25 mouse cellular contexts compared by ENCODE assay signal in genomic region chr7:115144947-115145346, GRCm38 (mm10).
A peak's percentile ranks its signal among the peaks of the same experiment; 100 is the strongest.
DNase-seq lines count a peak whose midpoint lies in the region; ATAC-seq and TF ChIP-seq lines count a peak whose summit lies in the region.
"Had no signal": no experiment of that assay in that cellular context is flagged by ENCODE, and none has a peak within 500 bp of the region (broad histone marks: within the 10 kb centered on the region; RNA-seq: fewer than 3 reads in every experiment).

No protein-coding gene starts in this region.

- H3K4me1 ChIP-seq in embryonic facial prominence, embryonic 11.5 days (ENCODE audit: control insufficient read depth, insufficient read depth, low read length): no peaks in the 10 kb centered on the region
- peaks cover 23% of the 10 kb centered on the region for H3K4me1 ChIP-seq in embryonic facial prominence, embryonic 10.5 days
- H3K4me1 ChIP-seq in lung, embryonic 15.5 days: no peaks in the 10 kb centered on the region
- H3K4me1 ChIP-seq in lung, postnatal 0 days (ENCODE audit: insufficient read depth, low read depth, low read length): no peaks in the 10 kb centered on the region
- no peaks in the 10 kb centered on the region for H3K4me1 ChIP-seq in embryonic facial prominence, embryonic 14.5 days (ENCODE audit: control insufficient read depth, insufficient read depth, low read length)
- no peaks in the 10 kb centered on the region for H3K4me1 ChIP-seq in kidney, embryonic 16.5 days (ENCODE audit: insufficient read depth, low read length)
- H3K4me1 ChIP-seq: forebrain, embryonic 15.5 days; heart, embryonic 10.5 days; heart, embryonic 13.5 days had no signal

- H3K9me3 ChIP-seq in embryonic facial prominence, embryonic 11.5 days (replicated peaks; ENCODE audit: control insufficient read depth, low read length): no peaks in the 10 kb centered on the region
- H3K9me3 ChIP-seq in embryonic facial prominence, embryonic 10.5 days: no peaks in the 10 kb centered on the region
- H3K9me3 ChIP-seq in lung, embryonic 15.5 days: no peaks in the 10 kb centered on the region
- no peaks in the 10 kb centered on the region for H3K9me3 ChIP-seq in lung, postnatal 0 days (ENCODE audit: low read length)
- H3K9me3 ChIP-seq in embryonic facial prominence, embryonic 14.5 days (ENCODE audit: control insufficient read depth, low read length): no peaks in the 10 kb centered on the region
- H3K9me3 ChIP-seq in kidney, embryonic 16.5 days (ENCODE audit: low read length): no peaks in the 10 kb centered on the region
- H3K9me3 ChIP-seq: forebrain, embryonic 12.5 days; forebrain, embryonic 15.5 days; heart, embryonic 10.5 days; heart, embryonic 13.5 days had no signal

- no peaks in the 10 kb centered on the region for H3K36me3 ChIP-seq in embryonic facial prominence, embryonic 11.5 days (replicated peaks; ENCODE audit: control insufficient read depth, insufficient read depth, low read depth, low read length)
- H3K36me3 ChIP-seq in embryonic facial prominence, embryonic 10.5 days (replicated peaks): no peaks in the 10 kb centered on the region
- H3K36me3 ChIP-seq in lung, embryonic 15.5 days: no peaks in the 10 kb centered on the region
- no peaks in the 10 kb centered on the region for H3K36me3 ChIP-seq in lung, postnatal 0 days (ENCODE audit: insufficient read depth, low read length)
- no peaks in the 10 kb centered on the region for H3K36me3 ChIP-seq in embryonic facial prominence, embryonic 14.5 days (ENCODE audit: control insufficient read depth, insufficient read depth, low read length)
- H3K36me3 ChIP-seq in kidney, embryonic 16.5 days (ENCODE audit: insufficient read depth, low read length): no peaks in the 10 kb centered on the region
- H3K36me3 ChIP-seq: forebrain, embryonic 12.5 days; forebrain, embryonic 15.5 days; heart, embryonic 10.5 days; heart, embryonic 13.5 days had no signal

- DNase-seq in embryonic facial prominence, embryonic 11.5 days (ENCODE audit: low spot score): peak; percentile 63
- DNase-seq in embryonic facial prominence, embryonic 10.5 days (ENCODE audit: low spot score): no peak
- DNase-seq in lung, postnatal 0 days (ENCODE audit: low spot score): no peak
- peak; percentile 70 for DNase-seq in embryonic facial prominence, embryonic 14.5 days (ENCODE audit: low spot score)
- no peak for DNase-seq in urinary bladder, postnatal 36 days (ENCODE audit: low spot score in 2 of 2)
- DNase-seq: adrenal gland, adult 8-10 months; adrenal gland, postnatal 25 days; cerebellum, adult 11-12 months; cerebellum, adult 8-10 months; cerebellum, postnatal 10 days; gastrocnemius, postnatal 10 days; gastrocnemius, postnatal 36 days; heart, adult 2 months; heart, postnatal 14 days; heart, postnatal 4 days had no signal

- no peak for TF ChIP-seq EP300 in lung, postnatal 0 days (IDR thresholded peaks at IDR 0.05)

- TF ChIP-seq CTCF in lung, postnatal 0 days (IDR thresholded peaks at IDR 0.05): no peak

- ATAC-seq in embryonic facial prominence, embryonic 11.5 days (replicated peaks; ENCODE audit: insufficient number of reproducible peaks, low FRiP score, low TSS enrichment, low read depth): peak; percentile 42; the same call in 1 of the 2 replicates
- ATAC-seq in lung, embryonic 15.5 days (ENCODE audit: borderline replicate concordance, extremely low read depth, low FRiP score, low TSS enrichment): peak; percentile 42; the same call in 1 of the 2 replicates
- no peak for ATAC-seq in lung, postnatal 0 days
- ATAC-seq in embryonic facial prominence, embryonic 14.5 days (ENCODE audit: low read depth): peak; percentile 60
- ATAC-seq in kidney, embryonic 16.5 days (ENCODE audit: low FRiP score, low TSS enrichment): no peak; the same call in 1 of the 2 replicates
- ATAC-seq: activated CD4-positive, CD25-positive, alpha-beta regulatory T cell, adult 4 months; forebrain, embryonic 15.5 days; hindbrain, postnatal 0 days had no signal

- H3K4me2 ChIP-seq in embryonic facial prominence, embryonic 11.5 days (ENCODE audit: low read depth, low read length): no peak overlapping the region
- H3K4me2 ChIP-seq in lung, embryonic 15.5 days: no peak overlapping the region
- no peak overlapping the region for H3K4me2 ChIP-seq in lung, postnatal 0 days (replicated peaks; ENCODE audit: low read depth, low read length)
- no peak overlapping the region for H3K4me2 ChIP-seq in embryonic facial prominence, embryonic 14.5 days (ENCODE audit: low read depth, low read length)
- no peak overlapping the region for H3K4me2 ChIP-seq in kidney, embryonic 16.5 days (replicated peaks; ENCODE audit: low read depth, low read length)
- H3K4me2 ChIP-seq: forebrain, embryonic 12.5 days; forebrain, embryonic 15.5 days; heart, embryonic 13.5 days; hindbrain, embryonic 14.5 days had no signal

- no peak overlapping the region for H3K4me3 ChIP-seq in embryonic facial prominence, embryonic 11.5 days (ENCODE audit: low read depth, low read length)
- no peak overlapping the region for H3K4me3 ChIP-seq in embryonic facial prominence, embryonic 10.5 days
- no peak overlapping the region for H3K4me3 ChIP-seq in lung, embryonic 15.5 days
- no peak overlapping the region for H3K4me3 ChIP-seq in lung, postnatal 0 days (ENCODE audit: low read depth, low read length)
- no peak overlapping the region for H3K4me3 ChIP-seq in embryonic facial prominence, embryonic 14.5 days (ENCODE audit: low read depth, low read length)
- H3K4me3 ChIP-seq in kidney, embryonic 16.5 days (ENCODE audit: low read length): no peak overlapping the region
- H3K4me3 ChIP-seq: erythroblast, embryonic 14.5 days; forebrain, embryonic 12.5 days; forebrain, embryonic 15.5 days; heart, adult 2 months; heart, embryonic 10.5 days; heart, embryonic 13.5 days had no signal

- no peaks in the 10 kb centered on the region for H3K27me3 ChIP-seq in embryonic facial prominence, embryonic 11.5 days (ENCODE audit: control insufficient read depth, insufficient read depth, low read length)
- H3K27me3 ChIP-seq in embryonic facial prominence, embryonic 10.5 days (replicated peaks; ENCODE audit: low read depth, poor library complexity, severe bottlenecking): peaks cover 20% of the 10 kb centered on the region; the same call in 1 of the 2 replicates
- H3K27me3 ChIP-seq in lung, embryonic 15.5 days: no peaks in the 10 kb centered on the region
- H3K27me3 ChIP-seq in lung, postnatal 0 days (replicated peaks; ENCODE audit: insufficient read depth, low read length): no peaks in the 10 kb centered on the region
- no peaks in the 10 kb centered on the region for H3K27me3 ChIP-seq in embryonic facial prominence, embryonic 14.5 days (replicated peaks; ENCODE audit: control insufficient read depth, insufficient read depth, low read length)
- no peaks in the 10 kb centered on the region for H3K27me3 ChIP-seq in kidney, embryonic 16.5 days (ENCODE audit: insufficient read depth, low read length)
- H3K27me3 ChIP-seq: forebrain, embryonic 15.5 days; heart, embryonic 13.5 days had no signal

- H3K9ac ChIP-seq in embryonic facial prominence, embryonic 11.5 days (replicated peaks; ENCODE audit: low read length): no peak overlapping the region
- no peak overlapping the region for H3K9ac ChIP-seq in lung, embryonic 15.5 days
- no peak overlapping the region for H3K9ac ChIP-seq in lung, postnatal 0 days (replicated peaks; ENCODE audit: low read depth)
- H3K9ac ChIP-seq in embryonic facial prominence, embryonic 14.5 days (ENCODE audit: low read depth, low read length): no peak overlapping the region
- H3K9ac ChIP-seq in kidney, embryonic 16.5 days (replicated peaks; ENCODE audit: low read length): no peak overlapping the region
- H3K9ac ChIP-seq: forebrain, embryonic 12.5 days; forebrain, embryonic 15.5 days; heart, embryonic 13.5 days; hindbrain, embryonic 14.5 days had no signal

- 32% methylated on average over 2 of the region's 2 CpGs for WGBS in embryonic facial prominence, embryonic 11.5 days
- 57% methylated on average over 2 of the region's 2 CpGs for WGBS in embryonic facial prominence, embryonic 10.5 days
- 36% methylated on average over 2 of the region's 2 CpGs for WGBS in lung, embryonic 15.5 days
- WGBS in lung, postnatal 0 days: 40% methylated on average over 2 of the region's 2 CpGs
- 23% methylated on average over 2 of the region's 2 CpGs for WGBS in embryonic facial prominence, embryonic 14.5 days
- WGBS in kidney, embryonic 16.5 days: 44% methylated on average over 2 of the region's 2 CpGs

- H3K27ac ChIP-seq in embryonic facial prominence, embryonic 11.5 days (replicated peaks; ENCODE audit: low read depth, low read length): no peak overlapping the region
- no peak overlapping the region for H3K27ac ChIP-seq in embryonic facial prominence, embryonic 10.5 days (replicated peaks)
- no peak overlapping the region for H3K27ac ChIP-seq in lung, embryonic 15.5 days
- H3K27ac ChIP-seq in lung, postnatal 0 days (ENCODE audit: low read length): no peak overlapping the region
- H3K27ac ChIP-seq in embryonic facial prominence, embryonic 14.5 days (replicated peaks; ENCODE audit: low read depth, low read length): no peak overlapping the region
- H3K27ac ChIP-seq in kidney, embryonic 16.5 days (ENCODE audit: low read length): no peak overlapping the region
- H3K27ac ChIP-seq: forebrain, embryonic 12.5 days; forebrain, embryonic 15.5 days; heart, adult 2 months; heart, embryonic 10.5 days; heart, embryonic 13.5 days; hindbrain, embryonic 14.5 days; hindbrain, postnatal 0 days had no signal

Comparison
In these comparisons a context has a peak if more than half of its experiments do, and no peak if none do; other contexts are left out.
1. ATAC-seq: peak in embryonic facial prominence, embryonic 11.5 days (single experiment), lung, embryonic 15.5 days (single experiment) and embryonic facial prominence, embryonic 14.5 days (single experiment); none in lung, postnatal 0 days (single experiment) and kidney, embryonic 16.5 days (single experiment).
2. DNase-seq: peak in embryonic facial prominence, embryonic 11.5 days (single experiment) and embryonic facial prominence, embryonic 14.5 days (single experiment); none in embryonic facial prominence, embryonic 10.5 days (single experiment), lung, postnatal 0 days (single experiment) and urinary bladder, postnatal 36 days (0 of 2).